Mouse (Mus musculus) liver, adult 2 months (tissue): ENCODE results near the gene Pprc1. TPM values are rescaled to one million over a fixed set of nuclear protein-coding genes. Genes with fewer than 3 reads are reported as not detected.

Experiments used
- DNase-seq: peaks from one replicate; pipeline ENCODE4 v3.0.0-alpha.2; 2011; ENCODE audit warnings: low read depth, low spot score; ENCODE audit errors: extremely low read depth
- H3K27ac ChIP-seq: fragments of 200-500 bp; replicated peaks from 2 replicates; pipeline ENCODE4 v1.5.1; 2012; ENCODE audit warnings: low read depth, mild to moderate bottlenecking, control low read depth, inconsistent platforms, low read length; ENCODE audit not compliant: insufficient read depth
- H3K27me3 ChIP-seq: fragments of 200-500 bp; 2 replicates; pipeline ENCODE4 v1.6.1; 2012; ENCODE audit warnings: mild to moderate bottlenecking, moderate library complexity, low read length, inconsistent platforms; ENCODE audit not compliant: control insufficient read depth, insufficient read depth
- H3K36me3 ChIP-seq: fragments of 200-500 bp; 2 replicates; pipeline ENCODE4 v1.6.1; 2012; ENCODE audit warnings: low read length, inconsistent platforms; ENCODE audit not compliant: control insufficient read depth, insufficient read depth
- H3K4me1 ChIP-seq: fragments of 200-500 bp; 2 replicates; pipeline ENCODE4 v1.6.1; 2011; ENCODE audit warnings: low read length; ENCODE audit not compliant: control insufficient read depth, insufficient read depth
- H3K4me3 ChIP-seq: fragments of 200-500 bp; 2 replicates; pipeline ENCODE4 v1.5.1; 2011; ENCODE audit warnings: low read depth, mild to moderate bottlenecking, control low read depth, low read length, moderate library complexity; ENCODE audit not compliant: insufficient read depth
- H3K79me2 ChIP-seq: fragments of 200-500 bp; 2 replicates; pipeline ENCODE4 v1.6.1; 2012; ENCODE audit warnings: inconsistent platforms, mild to moderate bottlenecking, low read length, moderate library complexity; ENCODE audit not compliant: control insufficient read depth, insufficient read depth
- H3K9ac ChIP-seq: fragments of 200-500 bp; 2 replicates; pipeline ENCODE4 v1.6.1; 2012; ENCODE audit warnings: low read depth, mild to moderate bottlenecking, control low read depth, inconsistent platforms, low read length
- CTCF ChIP-seq: fragments of 200-500 bp; IDR thresholded peaks from 2 replicates; pipeline ENCODE4 v1.5.1; 2011; ENCODE audit warnings: low read depth, low read length, control low read depth
- POLR2A ChIP-seq: fragments of 200-500 bp; IDR thresholded peaks from 2 replicates; pipeline ENCODE4 v1.6.1; 2011; ENCODE audit warnings: low read length, control low read depth; ENCODE audit not compliant: insufficient read depth; ENCODE audit errors: extremely low read depth
- WGBS: fragments of 180-500 bp; shearing (Covaris S2); methylation state at CpG from one replicate; pipeline ENCODE4 v1.1.7; 2018; 5-methylcytosine and 5-hydroxymethylcytosine counted together
- polyA plus RNA-seq: library from polyadenylated mRNA; depleted of rRNA; stranded (reverse); fragments of >200 nt; gene quantifications from 2 replicates; pipeline ENCODE4 v1.2.3, GENCODE M21; 2012
- total RNA-seq: library from RNA; depleted of rRNA; stranded (reverse); fragments of >200 nt; gene quantifications from 2 replicates; pipeline ENCODE4 v1.2.3, GENCODE M21; 2014

Pprc1 gene
- total and polyA plus RNA-seq, 2 experiments, result 1.1 to 11.7 TPM

DNA sequence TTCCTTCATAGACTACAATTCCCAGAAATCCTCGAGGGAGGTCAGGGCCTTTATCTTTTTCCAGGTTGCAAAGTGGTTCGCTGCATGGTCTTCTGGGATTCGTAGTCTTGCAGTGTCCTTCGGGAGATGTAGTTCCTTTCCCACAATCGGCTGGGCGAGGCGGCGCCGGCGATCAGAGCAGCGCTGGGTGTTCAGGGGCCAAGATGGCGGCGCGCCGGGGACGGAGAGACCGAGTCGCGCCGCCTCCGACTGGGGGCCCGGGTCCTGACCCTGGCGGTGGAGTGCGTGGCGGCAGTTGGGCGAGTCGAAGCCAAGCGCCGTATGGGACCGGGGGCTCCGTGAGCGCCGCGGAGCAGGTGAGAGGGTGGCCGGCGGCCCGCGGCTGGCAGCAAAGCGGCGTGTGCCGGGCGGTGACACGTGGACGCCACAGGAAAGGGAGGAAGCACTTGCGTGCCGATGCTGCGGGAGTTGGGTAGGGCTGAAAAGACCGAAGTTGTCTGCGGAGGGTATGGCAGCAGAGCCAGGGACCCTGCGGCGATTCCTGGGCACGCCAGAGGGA lies 11.8 kb downstream of the Pprc1 start:
- Histone ChIP-seq H3K27ac (peak overlapping the region; percentile 88), H3K9ac (peak overlapping the region; percentile 96), H3K79me2 (peaks cover 18% of the 10 kb centered on the region; the same call in 1 of the 2 replicates), H3K4me1 (peaks cover 3% of the 10 kb centered on the region), H3K27me3 (no peaks in the 10 kb centered on the region), H3K4me3 (peak overlapping the region; percentile 95), H3K36me3 (no peaks in the 10 kb centered on the region)
- TF ChIP-seq POLR2A, result peak; percentile 47; the same call in 1 of the 2 replicates
- TF ChIP-seq CTCF, result no peak
- peak; percentile 97 for DNase-seq
- under 1% methylated on average over 52 of the region's 52 CpGs for WGBS

DNA sequence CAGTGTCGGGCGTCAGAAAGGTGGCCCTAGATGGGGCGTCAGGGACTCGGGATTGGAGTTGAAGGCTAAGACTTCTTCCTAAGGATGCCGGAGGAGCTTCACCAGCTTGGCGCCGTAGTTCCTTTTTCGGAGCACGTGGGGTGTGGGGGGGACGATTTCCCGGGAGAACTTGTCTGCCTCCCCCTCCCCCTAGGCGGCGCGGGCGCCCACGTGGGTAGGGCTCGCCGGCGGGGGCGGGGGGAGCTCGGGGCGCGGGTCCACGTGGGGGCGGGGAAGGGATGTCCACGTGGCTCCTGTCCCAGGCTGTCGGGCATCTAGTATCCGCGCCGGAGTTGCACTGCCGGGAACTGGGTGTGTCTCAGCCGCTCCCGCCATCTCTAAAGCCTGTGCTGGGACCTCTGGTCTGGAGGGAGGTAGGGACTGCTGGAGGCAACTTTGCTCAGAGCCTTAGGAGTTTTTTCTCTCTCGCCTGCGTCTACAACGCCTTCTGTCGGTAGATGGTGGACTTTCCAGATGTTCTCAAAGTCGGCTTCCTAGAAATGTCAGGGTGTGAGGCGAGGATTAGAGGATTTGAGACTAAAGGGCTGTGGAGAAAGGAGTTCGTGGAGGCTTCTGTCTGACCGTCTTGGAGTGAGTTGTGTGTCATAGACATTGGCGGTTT lies 12.4 kb downstream of the Pprc1 start:
- Histone ChIP-seq H3K4me1 (peaks cover 3% of the 10 kb centered on the region), H3K79me2 (peaks cover 18% of the 10 kb centered on the region; the same call in 1 of the 2 replicates), H3K36me3 (peaks cover 5% of the 10 kb centered on the region; the same call in 1 of the 2 replicates), H3K27me3 (no peaks in the 10 kb centered on the region), H3K27ac (peak overlapping the region; percentile 88), H3K9ac (peak overlapping the region; percentile 96), H3K4me3 (peak overlapping the region; percentile 95)
- peak; percentile 52 for DNase-seq
- under 1% methylated on average over 40 of the region's 42 CpGs for WGBS
- no peak for TF ChIP-seq CTCF

- no peak overlapping the region for H3K4me3 ChIP-seq
- TF ChIP-seq CTCF, result no peak
- TF ChIP-seq POLR2A, result no peak
- H3K79me2 ChIP-seq, result peaks cover 18% of the 10 kb centered on the region; the same call in 1 of the 2 replicates
- H3K4me1 ChIP-seq, result peaks cover 3% of the 10 kb centered on the region
- 93% methylated on average over 7 of the region's 7 CpGs for WGBS
- DNase-seq, result no peak
- H3K27ac ChIP-seq, result no peak overlapping the region
- no peak overlapping the region for H3K9ac ChIP-seq
- peaks cover 10% of the 10 kb centered on the region; the same call in 1 of the 2 replicates for H3K36me3 ChIP-seq
- H3K27me3 ChIP-seq, result no peaks in the 10 kb centered on the region
Measured at GRCm38 (mm10) chr19:46058466-46058865, 13.8 kb downstream of the Pprc1 start.

DNA sequence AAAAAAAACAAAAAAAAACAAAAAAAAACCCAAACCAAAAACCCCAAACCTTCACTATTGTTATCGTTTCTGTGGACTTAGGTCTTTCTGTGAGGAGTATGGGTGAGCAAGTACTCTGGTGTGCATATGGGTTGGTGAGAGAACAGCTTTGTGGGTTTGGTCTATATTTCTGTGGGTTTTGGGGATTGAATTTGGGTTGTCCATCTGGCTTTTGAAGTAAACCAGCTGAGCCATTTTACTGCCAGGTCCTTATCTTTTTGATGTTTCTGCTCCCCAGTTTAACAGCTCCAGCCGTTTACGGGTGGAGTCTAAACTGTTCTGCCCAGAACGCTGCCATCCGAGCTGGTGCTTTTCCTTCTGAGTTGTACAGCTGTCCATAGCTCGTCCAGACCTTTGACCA lies 16.2 kb downstream of the Pprc1 start:
- Histone ChIP-seq H3K4me3 (no peak overlapping the region), H3K9ac (no peak overlapping the region), H3K4me1 (peaks cover 3% of the 10 kb centered on the region), H3K27me3 (no peaks in the 10 kb centered on the region), H3K79me2 (peaks cover 18% of the 10 kb centered on the region; the same call in 1 of the 2 replicates), H3K27ac (no peak overlapping the region), H3K36me3 (peaks cover 15% of the 10 kb centered on the region; the same call in 1 of the 2 replicates)
- no peak for TF ChIP-seq POLR2A
- no peak for TF ChIP-seq CTCF
- WGBS, result 23% methylated on average over 6 of the region's 6 CpGs
- DNase-seq, result peak; percentile 35

- Histone ChIP-seq H3K36me3 (peaks cover 33% of the 10 kb centered on the region), H3K27me3 (no peaks in the 10 kb centered on the region), H3K4me1 (no peaks in the 10 kb centered on the region), H3K27ac (no peak overlapping the region), H3K79me2 (no peaks in the 10 kb centered on the region), H3K4me3 (no peak overlapping the region), H3K9ac (no peak overlapping the region)
- WGBS, result 86% methylated on average over 10 of the region's 10 CpGs
- no peak for TF ChIP-seq CTCF
- no peak for TF ChIP-seq POLR2A
- no peak for DNase-seq
Measured at GRCm38 (mm10) chr19:46068054-46068453, 23.4 kb downstream of the Pprc1 start.

- peaks cover 4% of the 10 kb centered on the region for H3K4me1 ChIP-seq
- DNase-seq, result no peak
- H3K79me2 ChIP-seq, result peaks cover 6% of the 10 kb centered on the region; the same call in 1 of the 2 replicates
- H3K27me3 ChIP-seq, result no peaks in the 10 kb centered on the region
- no peak for TF ChIP-seq POLR2A
- TF ChIP-seq CTCF, result no peak
- H3K36me3 ChIP-seq, result peaks cover 15% of the 10 kb centered on the region; the same call in 1 of the 2 replicates
- no peak overlapping the region for H3K27ac ChIP-seq
- no peak overlapping the region for H3K4me3 ChIP-seq
- 85% methylated on average over 7 of the region's 7 CpGs for WGBS
- no peak overlapping the region for H3K9ac ChIP-seq
Measured at GRCm38 (mm10) chr19:46073285-46073684, 28.6 kb downstream of the Pprc1 start.
